Mouse (Mus musculus) kidney, postnatal 0 days (tissue): ENCODE data around the gene Nde1. TPM values are rescaled to one million over a fixed set of nuclear protein-coding genes. Genes with fewer than 3 reads are reported as not detected.

Experiments
- ATAC-seq: fragments of 200-750 bp; cut with Nextera tagmentation; replicated peaks from 2 replicates; pipeline ENCODE4 v1.8.0; 2017; ENCODE audit warnings: low read depth, moderate number of reproducible peaks, moderate TSS enrichment, moderate library complexity; ENCODE audit not compliant: low FRiP score
- DNase-seq: peaks from one replicate; pipeline ENCODE4 v3.0.0-alpha.2; 2016; ENCODE audit warnings: low spot score
- H3K27ac ChIP-seq: fragments of 300-500 bp; sonication (generic); 2 replicates; pipeline ENCODE4 v1.5.1; 2014; ENCODE audit warnings: mild to moderate bottlenecking
- H3K27me3 ChIP-seq: fragments of 300-500 bp; sonication (generic); 2 replicates; pipeline ENCODE4 v1.6.1; 2014; ENCODE audit warnings: low read length, mixed read lengths; ENCODE audit not compliant: insufficient read depth
- H3K36me3 ChIP-seq: fragments of 300-500 bp; sonication (generic); 2 replicates; pipeline ENCODE4 v1.6.1; 2014; ENCODE audit warnings: low read length, mixed read lengths; ENCODE audit not compliant: insufficient read depth
- H3K4me1 ChIP-seq: fragments of 300-500 bp; sonication (generic); replicated peaks from 2 replicates; pipeline ENCODE4 v1.6.1; 2014; ENCODE audit warnings: antibody characterized with exemption, low read length, mixed read lengths; ENCODE audit not compliant: insufficient read depth
- H3K4me2 ChIP-seq: fragments of 300-500 bp; sonication (generic); 2 replicates; pipeline ENCODE4 v1.6.1; 2014; ENCODE audit warnings: mild to moderate bottlenecking, low read length, moderate library complexity, mixed read lengths
- H3K4me3 ChIP-seq: fragments of 300-500 bp; sonication (generic); replicated peaks from 2 replicates; pipeline ENCODE4 v1.5.1; 2014; ENCODE audit warnings: low read depth, low read length
- H3K9ac ChIP-seq: fragments of 300-500 bp; sonication (generic); 2 replicates; pipeline ENCODE4 v1.6.1; 2014; ENCODE audit warnings: low read depth, low read length
- H3K9me3 ChIP-seq: fragments of 300-500 bp; sonication (generic); replicated peaks from 2 replicates; pipeline ENCODE4 v1.6.1; 2016; ENCODE audit warnings: low read length, inconsistent platforms, mixed read lengths
- CTCF ChIP-seq: IDR thresholded peaks from 2 replicates; pipeline ENCODE4 v1.5.1; 2016; ENCODE audit warnings: antibody characterized with exemption, low read depth, mild to moderate bottlenecking, moderate library complexity
- WGBS: fragments of 180-500 bp; shearing (Covaris S2); extraction: QIAGEN DNeasy Blood & Tissue Kit; methylation state at CpG from one replicate; pipeline ENCODE4 v1.1.7; 2014; 5-methylcytosine and 5-hydroxymethylcytosine counted together
- polyA plus RNA-seq: library from polyadenylated mRNA; unstranded; fragments of >200 nt; fragmentation: Nextera tagmentation; extraction: Ambion mirVana; gene quantifications from 2 replicates; pipeline ENCODE4 v1.2.1, GENCODE M21; 2015

The Nde1 gene
- polyA plus RNA-seq, result 67.3 and 75.6 TPM in 2 replicates

DNA sequence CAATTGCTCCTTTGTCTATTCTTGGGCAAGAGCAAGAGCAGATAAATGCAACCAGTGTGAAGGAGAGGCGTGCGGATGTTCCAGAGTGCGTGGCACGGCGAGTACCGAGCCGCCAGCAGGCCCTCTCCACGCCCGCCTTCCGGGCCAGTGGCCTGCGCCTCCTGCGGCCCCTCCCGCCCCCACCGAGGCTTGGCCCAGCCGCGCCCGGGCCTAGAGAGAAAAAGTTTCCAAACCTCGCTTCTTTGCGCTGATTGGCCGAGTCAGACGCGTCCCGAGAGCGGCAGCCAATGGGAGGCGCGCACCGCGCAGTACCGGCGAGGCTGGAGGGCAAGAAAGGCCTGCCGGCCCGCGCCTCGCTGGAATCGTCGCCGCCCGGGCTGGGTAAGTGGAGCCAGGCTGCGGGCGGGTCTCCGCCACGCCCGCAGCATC is at the start of gene Nde1, which contains the start of gene Marf1:
TSS of gene Nde1 (plus strand) at position 288 of the 429 bp plus-strand sequence.
TSS of gene Marf1 (minus strand) at position 364 of the 429 bp plus-strand sequence.
- under 1% methylated on average over 43 of the region's 43 CpGs for WGBS
- DNase-seq, result peak; percentile 97
- Histone ChIP-seq H3K36me3 (no peaks in the 10 kb centered on the region), H3K4me2 (peak within 1 kb of the TSS; percentile 71), H3K9ac (peak within 1 kb of the TSS; percentile 73), H3K27me3 (no peaks in the 10 kb centered on the region), H3K4me1 (0 out of 2 replicates have a peak, but pooled peaks cover 4% of the 10 kb centered on the region), H3K9me3 (no peaks in the 10 kb centered on the region), H3K4me3 (peak within 1 kb of the TSS; percentile 60), H3K27ac (peak within 1 kb of the TSS; percentile 91)
- no peak for TF ChIP-seq CTCF
- ATAC-seq, result peak; percentile 85

DNA sequence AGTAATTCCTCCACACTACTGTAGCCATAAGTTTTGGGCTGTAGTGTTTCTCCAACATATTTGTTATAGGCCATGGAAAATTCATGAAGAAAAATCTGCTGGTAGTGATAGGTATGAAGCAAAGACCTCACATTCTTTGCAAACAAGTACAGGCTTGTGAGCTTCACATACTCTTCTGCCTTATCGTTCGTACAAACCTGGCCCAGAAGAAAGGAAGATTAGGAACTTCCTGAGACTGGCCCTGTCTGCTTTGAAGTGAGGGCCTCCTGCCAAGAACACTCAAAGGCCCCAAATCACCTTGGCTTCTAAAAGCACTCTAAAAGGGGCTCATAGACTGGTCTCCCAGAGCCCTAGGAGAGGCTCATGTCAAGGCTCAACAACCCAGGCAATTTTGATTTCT is 45.8 kb upstream of the Nde1 start:
- TF ChIP-seq CTCF, result no peak
- Histone ChIP-seq H3K4me2 (no peak overlapping the region), H3K9ac (no peak overlapping the region), H3K27ac (no peak overlapping the region), H3K4me3 (no peak overlapping the region), H3K4me1 (no peaks in the 10 kb centered on the region), H3K9me3 (no peaks in the 10 kb centered on the region), H3K36me3 (peaks cover 50% of the 10 kb centered on the region), H3K27me3 (no peaks in the 10 kb centered on the region)
- ATAC-seq, result no peak
- no peak for DNase-seq
- 84% methylated on average over 2 of the region's 2 CpGs for WGBS

DNA sequence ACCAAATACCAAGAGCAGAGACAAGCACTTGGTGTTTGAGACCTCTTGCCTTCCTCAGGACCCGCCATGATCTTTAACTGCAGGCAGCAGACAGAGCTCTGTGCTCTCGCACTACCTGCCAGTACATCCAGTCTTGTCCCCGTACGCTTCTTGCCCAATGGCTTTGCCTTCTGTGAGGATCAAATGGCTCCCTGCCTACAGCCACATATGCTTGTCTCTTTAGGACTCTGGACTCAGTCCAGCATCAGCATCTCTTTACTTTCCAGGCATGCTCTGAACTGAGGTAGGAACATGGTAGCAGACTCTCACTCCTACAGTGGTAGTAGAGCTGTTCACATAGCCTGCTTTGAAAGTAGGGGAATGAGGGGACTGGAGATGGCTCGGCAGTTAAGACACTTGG is 42.1 kb upstream of the Nde1 start:
- ATAC-seq, result no peak

DNA sequence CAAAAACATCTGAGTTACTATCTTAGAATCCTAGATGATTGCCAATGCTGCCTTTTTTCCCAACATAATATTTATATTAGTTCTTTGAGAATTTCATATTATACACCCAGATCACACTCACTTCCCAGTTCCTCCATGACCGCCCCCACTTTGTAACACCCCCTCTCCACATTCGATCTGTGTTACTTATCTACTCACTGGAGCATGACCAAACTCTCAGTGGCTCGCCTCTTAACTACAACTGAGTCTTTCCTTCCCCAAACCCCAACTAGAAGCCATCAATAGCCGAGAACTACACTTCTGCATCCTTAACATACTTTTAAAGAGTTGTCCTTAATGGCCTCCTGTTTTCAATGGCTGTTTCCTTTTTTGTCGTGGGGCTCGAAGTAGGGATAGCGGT is 41.5 kb upstream of the Nde1 start:
- Histone ChIP-seq H3K4me1 (no peaks in the 10 kb centered on the region), H3K9me3 (no peaks in the 10 kb centered on the region), H3K4me3 (no peak overlapping the region), H3K9ac (no peak overlapping the region), H3K27me3 (no peaks in the 10 kb centered on the region), H3K27ac (no peak overlapping the region), H3K36me3 (peaks cover 49% of the 10 kb centered on the region), H3K4me2 (no peak overlapping the region)
- 93% methylated on average over 7 of the region's 7 CpGs for WGBS
- DNase-seq (no peak), ATAC-seq (no peak)
- TF ChIP-seq CTCF, result no peak

More for the DNA sequence above, 42.1 kb upstream of the Nde1 start:
- H3K27ac ChIP-seq, result no peak overlapping the region
- WGBS, result 98% methylated on average over 5 of the region's 5 CpGs
- H3K27me3 ChIP-seq, result no peaks in the 10 kb centered on the region
- H3K36me3 ChIP-seq, result peaks cover 51% of the 10 kb centered on the region
- TF ChIP-seq CTCF, result no peak
- no peaks in the 10 kb centered on the region for H3K9me3 ChIP-seq
- H3K9ac ChIP-seq, result no peak overlapping the region
- H3K4me3 ChIP-seq, result no peak overlapping the region
- DNase-seq, result no peak
- H3K4me1 ChIP-seq, result no peaks in the 10 kb centered on the region
- no peak overlapping the region for H3K4me2 ChIP-seq

DNA sequence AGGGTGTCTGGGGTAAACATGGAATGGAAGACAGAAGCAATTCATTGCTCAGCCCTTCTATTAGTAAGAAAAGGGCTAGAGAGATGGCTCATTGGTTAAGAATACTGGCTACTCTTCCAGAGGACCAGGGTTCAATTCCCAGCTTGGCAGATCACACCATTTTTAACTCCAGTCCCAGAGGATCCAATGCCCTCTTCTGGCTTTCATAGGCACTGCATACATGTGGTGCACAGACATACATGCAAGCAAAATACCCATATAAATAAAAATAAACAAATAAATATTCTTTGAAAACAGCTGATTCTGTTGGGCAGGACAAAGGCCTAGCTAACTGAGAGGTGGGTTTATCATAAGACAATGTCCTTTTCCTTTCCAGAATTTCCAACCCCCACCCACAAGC is 40.5 kb upstream of the Nde1 start:
- no peaks in the 10 kb centered on the region for H3K27me3 ChIP-seq
- no peak overlapping the region for H3K9ac ChIP-seq
- DNase-seq, result no peak
- no peaks in the 10 kb centered on the region for H3K4me1 ChIP-seq
- ATAC-seq, result no peak
- no peak overlapping the region for H3K4me3 ChIP-seq
- H3K9me3 ChIP-seq, result no peaks in the 10 kb centered on the region
- no peak overlapping the region for H3K4me2 ChIP-seq
- no peak overlapping the region for H3K27ac ChIP-seq
- TF ChIP-seq CTCF, result peak; percentile 28; the same call in 1 of the 2 replicates
- peaks cover 48% of the 10 kb centered on the region for H3K36me3 ChIP-seq

DNA sequence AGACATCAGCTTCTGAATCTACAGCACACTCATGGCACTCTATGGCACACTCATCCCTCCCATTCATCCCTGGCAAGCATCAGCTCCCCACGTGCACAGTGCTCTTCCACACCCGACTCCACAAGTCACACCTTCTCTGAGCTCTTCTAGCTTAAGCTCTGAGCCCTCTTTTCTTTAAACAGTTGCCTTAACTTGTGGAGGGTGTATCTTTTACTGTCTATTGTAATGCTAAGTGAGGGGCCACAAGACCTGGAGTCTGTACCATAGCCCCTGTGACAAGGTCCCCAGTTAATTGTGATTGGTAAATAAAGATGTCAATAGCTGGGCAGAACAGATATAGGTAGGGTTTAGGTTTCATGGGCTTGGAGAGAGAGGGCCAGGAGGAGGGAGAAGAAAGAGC is 39.2 kb upstream of the Nde1 start:
- Histone ChIP-seq H3K9me3 (no peaks in the 10 kb centered on the region), H3K4me3 (no peak overlapping the region), H3K4me2 (no peak overlapping the region), H3K4me1 (no peaks in the 10 kb centered on the region), H3K9ac (no peak overlapping the region), H3K36me3 (peaks cover 58% of the 10 kb centered on the region), H3K27me3 (no peaks in the 10 kb centered on the region), H3K27ac (no peak overlapping the region)
- ATAC-seq, result no peak
- DNase-seq, result no peak
- 88% methylated on average over 2 of the region's 2 CpGs for WGBS
- TF ChIP-seq CTCF, result no peak

DNA sequence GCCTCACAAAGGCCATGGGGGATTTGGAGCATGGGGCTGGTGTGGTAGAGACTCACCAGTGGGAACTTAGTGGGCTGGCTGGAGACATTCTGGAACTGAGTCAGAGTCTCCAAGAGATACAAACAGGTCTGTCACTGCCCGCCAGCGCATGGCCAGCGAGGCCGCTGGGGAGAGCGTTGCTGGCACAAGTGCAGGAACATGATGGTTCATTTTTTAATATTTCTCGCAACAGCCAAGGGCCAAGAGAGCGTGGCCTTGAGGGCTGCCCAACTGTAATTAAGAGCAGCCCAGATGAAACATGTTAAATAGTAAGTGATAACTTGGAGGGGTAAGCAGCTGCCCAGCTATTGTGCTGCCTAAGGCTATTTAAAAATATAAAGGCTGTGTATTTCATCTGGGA is 38.4 kb upstream of the Nde1 start:
- ATAC-seq, result no peak
- Histone ChIP-seq H3K4me1 (no peaks in the 10 kb centered on the region), H3K27ac (no peak overlapping the region), H3K9ac (no peak overlapping the region), H3K4me3 (no peak overlapping the region), H3K4me2 (no peak overlapping the region), H3K9me3 (no peaks in the 10 kb centered on the region), H3K27me3 (no peaks in the 10 kb centered on the region), H3K36me3 (peaks cover 63% of the 10 kb centered on the region)
- TF ChIP-seq CTCF, result no peak
- DNase-seq, result no peak
- WGBS, result 95% methylated on average over 7 of the region's 7 CpGs
